Mouse (Mus musculus) lung, postnatal 0 days (tissue): ENCODE measurements around the gene Epb41l1.

Source experiments
- CTCF ChIP-seq: IDR thresholded peaks from 2 replicates; pipeline ENCODE4 v1.5.1; 2016; ENCODE audit warnings: antibody characterized with exemption, mild to moderate bottlenecking
- EP300 ChIP-seq: IDR thresholded peaks from 2 replicates; pipeline ENCODE4 v1.6.1; 2016; ENCODE audit warnings: antibody characterized with exemption, mild to moderate bottlenecking, control low read depth

GRCm38 (mm10) chr2:156482299-156482698 is 61.6 kb downstream of the Epb41l1 start:
- TF ChIP-seq CTCF, result peak; percentile 76
- no peak for TF ChIP-seq EP300
